Mouse (Mus musculus): ENCODE data around the gene Tmem91.

DNA sequence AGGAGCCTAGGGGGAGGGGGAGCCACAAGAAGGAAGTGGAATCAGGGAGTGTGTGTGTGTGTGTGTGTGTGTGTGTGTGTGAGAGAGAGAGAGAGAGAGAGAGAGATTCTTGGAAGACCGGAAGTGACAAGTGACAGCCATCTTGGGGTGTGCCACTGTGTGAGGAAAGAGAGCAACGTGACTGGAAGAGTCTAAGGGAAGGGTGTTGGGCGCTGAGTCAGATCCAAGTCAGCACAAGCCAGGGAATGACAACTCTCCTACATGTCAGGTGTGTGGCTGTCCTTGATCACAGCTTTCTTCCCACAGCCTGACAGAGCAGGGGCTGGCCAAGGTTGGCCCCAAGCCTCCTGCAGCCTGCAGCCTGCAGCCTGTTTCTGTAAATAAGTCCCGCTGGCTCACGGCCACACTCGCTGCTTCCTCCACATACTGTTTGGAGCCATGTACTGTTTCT is 30.9 kb upstream of the Tmem91 start:
- TF ChIP-seq POLR2A (IDR thresholded peaks at IDR 0.05; ENCODE audit: insufficient read depth, low read length) (no peak), CTCF (IDR thresholded peaks at IDR 0.05; ENCODE audit: low read depth, low read length) (no peak)
